Comparison of ENCODE assay signal across 7 mouse cellular contexts in genomic region chr5:137627991-137628390, GRCm38 (mm10). TPM values are rescaled to one million over a fixed set of nuclear protein-coding genes. Genes with fewer than 3 reads are reported as not detected.
DNase-seq lines count a peak whose midpoint lies in the region; ATAC-seq and TF ChIP-seq lines count a peak whose summit lies in the region.

No protein-coding gene starts in this region.

- H3K4me3 ChIP-seq in CH12.LX (replicated peaks in 1 of 3; ENCODE audit: low read depth in 2 of 3, low read length in 2 of 3, poor library complexity in 1 of 3): peak overlapping the region; percentile 58 to 81 (median 66)
- H3K4me3 ChIP-seq in forebrain, embryonic 14.5 days (ENCODE audit: low read depth, low read length): peak overlapping the region; percentile 48
- H3K4me3 ChIP-seq in midbrain, embryonic 15.5 days: peak overlapping the region; percentile 100

- H3K4me1 ChIP-seq in CH12.LX (ENCODE audit: control insufficient read depth in 1 of 2, insufficient read depth in 2 of 2): peaks cover 14 to 35% of the 10 kb centered on the region in 2 experiments
- peaks cover 21% of the 10 kb centered on the region for H3K4me1 ChIP-seq in forebrain, embryonic 14.5 days (ENCODE audit: control insufficient read depth, insufficient read depth, low read length)
- H3K4me1 ChIP-seq in midbrain, embryonic 15.5 days: peaks cover 43% of the 10 kb centered on the region

- peaks cover 14% of the 10 kb centered on the region for H3K79me2 ChIP-seq in CH12.LX (replicated peaks; ENCODE audit: control insufficient read depth, extremely low read depth, insufficient read depth, poor library complexity, severe bottlenecking)

- no peaks in the 10 kb centered on the region for H3K27me3 ChIP-seq in CH12.LX (replicated peaks)
- H3K27me3 ChIP-seq in forebrain, embryonic 14.5 days (replicated peaks; ENCODE audit: control insufficient read depth, insufficient read depth, low read length): no peaks in the 10 kb centered on the region
- no peaks in the 10 kb centered on the region for H3K27me3 ChIP-seq in midbrain, embryonic 15.5 days (replicated peaks)

- dilution Hi-C loops in CH12.LX (cut with MboI; ENCODE audit: extremely low pct_ligation_motif_present, extremely low pct_unique_long_range_greater_than_20kb, low sequenced_read_pairs): no loop called here

- peak overlapping the region; percentile 91 for H3K4me2 ChIP-seq in CH12.LX (ENCODE audit: insufficient read depth, low read depth, poor library complexity, severe bottlenecking)
- H3K4me2 ChIP-seq in forebrain, embryonic 14.5 days (ENCODE audit: low read length): peak overlapping the region; percentile 65
- H3K4me2 ChIP-seq in midbrain, embryonic 15.5 days: peak overlapping the region; percentile 77

- no peak for TF ChIP-seq POLR2A in CH12.LX (IDR thresholded peaks at IDR 0.05; ENCODE audit: low read depth, low read length)

- 3% methylated on average over 9 of the region's 9 CpGs for WGBS in forebrain, embryonic 14.5 days
- 1% methylated on average over 9 of the region's 9 CpGs for WGBS in midbrain, embryonic 15.5 days

- in situ Hi-C loops in CH12.LX (cut with MboI; ENCODE audit: low pct_ligation_motif_present, low pct_unique_long_range_greater_than_20kb, low sequenced_read_pairs): no loop called here

- H3K9ac ChIP-seq in CH12.LX (ENCODE audit: insufficient read depth, low read depth): peak overlapping the region; percentile 84
- H3K9ac ChIP-seq in forebrain, embryonic 14.5 days (ENCODE audit: low read length): peak overlapping the region; percentile 67
- peak overlapping the region; percentile 66 for H3K9ac ChIP-seq in midbrain, embryonic 15.5 days

- TF ChIP-seq CTCF in CH12.LX (conservative IDR thresholded peaks at IDR 0.05 in 1 of 2, IDR thresholded peaks at IDR 0.05 in 1 of 2; ENCODE audit: low read depth in 2 of 2, low read length in 2 of 2): peak in 1 of 2 experiments; percentile 41; a peak in 2 of 4 replicates

- DNase-seq in 3T3-L1 (ENCODE audit: low read depth, low spot score) (peak; percentile 75), CH12.LX (ENCODE audit: extremely low read depth) (peak; percentile 33)
- DNase-seq in forebrain, embryonic 14.5 days (ENCODE audit: low spot score): no peak
- peak; percentile 52 for DNase-seq in kidney, postnatal 10 days
- DNase-seq in embryo, embryonic 11 days: no peak
- DNase-seq in left cerebral cortex, adult 18-20 months (ENCODE audit: low spot score in 2 of 2): no peak

- H3K27ac ChIP-seq in CH12.LX (ENCODE audit: insufficient read depth, low read depth): peak overlapping the region; percentile 85
- peak overlapping the region; percentile 72; the same call in 1 of the 2 replicates for H3K27ac ChIP-seq in forebrain, embryonic 14.5 days (ENCODE audit: low read depth, low read length)
- H3K27ac ChIP-seq in midbrain, embryonic 15.5 days: peak overlapping the region; percentile 91

- no peak for TF ChIP-seq EP300 in CH12.LX (IDR thresholded peaks at IDR 0.05; ENCODE audit: low read length)

- peaks cover 0 to 7% of the 10 kb centered on the region in 2 experiments for H3K36me3 ChIP-seq in CH12.LX (replicated peaks in 1 of 2; ENCODE audit: control insufficient read depth in 1 of 2, insufficient read depth in 1 of 2, low read length in 1 of 2)
- H3K36me3 ChIP-seq in forebrain, embryonic 14.5 days (ENCODE audit: control insufficient read depth, insufficient read depth, low read length): peaks cover 5% of the 10 kb centered on the region; the same call in 1 of the 2 replicates
- no peaks in the 10 kb centered on the region for H3K36me3 ChIP-seq in midbrain, embryonic 15.5 days (replicated peaks)

- peaks cover 1% of the 10 kb centered on the region for H3K9me3 ChIP-seq in CH12.LX (replicated peaks; ENCODE audit: low read length)
- H3K9me3 ChIP-seq in forebrain, embryonic 14.5 days (replicated peaks; ENCODE audit: control insufficient read depth, low read length): no peaks in the 10 kb centered on the region
- no peaks in the 10 kb centered on the region for H3K9me3 ChIP-seq in midbrain, embryonic 15.5 days

- no peak for TF ChIP-seq RAD21 in CH12.LX (IDR thresholded peaks at IDR 0.05; ENCODE audit: low read depth, low read length)

- ATAC-seq in forebrain, embryonic 14.5 days: no peak
- ATAC-seq in midbrain, embryonic 15.5 days (replicated peaks): no peak

TF ChIP-seq in CH12.LX, 34 proteins besides CTCF, POLR2A, EP300 and RAD21:
- TF ChIP-seq MAZ (IDR thresholded peaks at IDR 0.05; ENCODE audit: low read depth, low read length) (no peak), RCOR1 (conservative IDR thresholded peaks at IDR 0.05; ENCODE audit: low read depth, low read length) (no peak), SMC3 (IDR thresholded peaks at IDR 0.05; ENCODE audit: low read depth, low read length) (peak; percentile 27; the same call in 1 of the 2 replicates), SIN3A (IDR thresholded peaks at IDR 0.05; ENCODE audit: low read length) (no peak), IRF4 (IDR thresholded peaks at IDR 0.05; ENCODE audit: low read depth, low read length) (no peak), MEF2A (IDR thresholded peaks at IDR 0.05; ENCODE audit: borderline replicate concordance, low read depth, low read length) (no peak), MAX (IDR thresholded peaks at IDR 0.05; ENCODE audit: low read length) (0 out of 2 replicates have a peak, but pooled peaks have one; percentile 3)

RNA-seq across cellular contexts. Expression of gene Fbxo24, which starts 0.8 kb away (rescaled TPM):
- total RNA-seq in CH12.LX (2012; rRNA removed): 0.13 TPM in 2 replicates
- not detected in 2 replicates for total RNA-seq in CH12.LX (2014; rRNA removed)
- 0.24 and 0.26 TPM in 2 replicates for polyA plus RNA-seq in CH12.LX (2012; ENCODE audit: insufficient read length, low read depth)
- polyA plus RNA-seq in forebrain, embryonic 14.5 days (2014; fragmentation: Nextera tagmentation; extraction: Ambion mirVana): 0.10 TPM in 1 of 2 replicates, not detected in the other
- polyA plus RNA-seq in midbrain, embryonic 15.5 days (2015; fragmentation: Nextera tagmentation; extraction: Ambion mirVana): 0.13 and 0.17 TPM in 2 replicates
- total RNA-seq in left cerebral cortex, adult 18-20 months (2021): under 1 TPM; 0.21 to 0.45 TPM

RNA-seq across cellular contexts. Expression of gene Lrch4, which starts 0.9 kb away (rescaled TPM):
- 20.0 and 25.6 TPM in 2 replicates for total RNA-seq in CH12.LX (2012; rRNA removed)
- 9.0 and 9.9 TPM in 2 replicates for total RNA-seq in CH12.LX (2014; rRNA removed)
- 47.9 and 62.1 TPM in 2 replicates for polyA plus RNA-seq in CH12.LX (2012; ENCODE audit: insufficient read length, low read depth)
- 12.3 and 12.4 TPM in 2 replicates for polyA plus RNA-seq in forebrain, embryonic 14.5 days (2014; fragmentation: Nextera tagmentation; extraction: Ambion mirVana)
- 18.8 and 19.1 TPM in 2 replicates for polyA plus RNA-seq in midbrain, embryonic 15.5 days (2015; fragmentation: Nextera tagmentation; extraction: Ambion mirVana)
- total RNA-seq in left cerebral cortex, adult 18-20 months (2021): 10 to 100 TPM; 13.8 to 14.3 TPM

RNA-seq across cellular contexts. Expression of gene Gm20605, which starts 1.0 kb away (rescaled TPM):
- total RNA-seq in CH12.LX (2012; rRNA removed): 1.1 and 1.5 TPM in 2 replicates
- 0.50 and 1.1 TPM in 2 replicates for total RNA-seq in CH12.LX (2014; rRNA removed)
- polyA plus RNA-seq in CH12.LX (2012; ENCODE audit: insufficient read length, low read depth): 7.4 and 9.0 TPM in 2 replicates
- polyA plus RNA-seq in forebrain, embryonic 14.5 days (2014; fragmentation: Nextera tagmentation; extraction: Ambion mirVana): 4.6 and 6.6 TPM in 2 replicates
- polyA plus RNA-seq in midbrain, embryonic 15.5 days (2015; fragmentation: Nextera tagmentation; extraction: Ambion mirVana): 11.3 and 11.8 TPM in 2 replicates
- total RNA-seq in left cerebral cortex, adult 18-20 months (2021): 10 to 100 TPM in 1 of 2 experiments, 1 to 10 TPM in 1; 9.7 to 10.1 TPM

RNA-seq across cellular contexts. Expression of gene Sap25, which starts 13.1 kb away (rescaled TPM):
- total RNA-seq in CH12.LX (2012; rRNA removed) (2.2 and 2.4 TPM in 2 replicates), CH12.LX (2014; rRNA removed) (0.72 and 2.1 TPM in 2 replicates)
- 12.1 and 16.6 TPM in 2 replicates for polyA plus RNA-seq in CH12.LX (2012; ENCODE audit: insufficient read length, low read depth)
- polyA plus RNA-seq in forebrain, embryonic 14.5 days (2014; fragmentation: Nextera tagmentation; extraction: Ambion mirVana): 1.5 and 4.6 TPM in 2 replicates
- 4.8 and 6.8 TPM in 2 replicates for polyA plus RNA-seq in midbrain, embryonic 15.5 days (2015; fragmentation: Nextera tagmentation; extraction: Ambion mirVana)
- 10 to 100 TPM in 1 of 2 experiments, 1 to 10 TPM in 1; 6.9 to 10.6 TPM for total RNA-seq in left cerebral cortex, adult 18-20 months (2021)

RNA-seq across cellular contexts. Expression of gene Pcolce, which starts 14.4 kb away (rescaled TPM):
- total RNA-seq in CH12.LX (2012; rRNA removed) (0.30 and 0.46 TPM in 2 replicates), CH12.LX (2014; rRNA removed) (not detected in 2 replicates)
- 0.76 and 0.97 TPM in 2 replicates for polyA plus RNA-seq in CH12.LX (2012; ENCODE audit: insufficient read length, low read depth)
- polyA plus RNA-seq in forebrain, embryonic 14.5 days (2014; fragmentation: Nextera tagmentation; extraction: Ambion mirVana): 10.5 and 12.3 TPM in 2 replicates
- 15.1 and 16.7 TPM in 2 replicates for polyA plus RNA-seq in midbrain, embryonic 15.5 days (2015; fragmentation: Nextera tagmentation; extraction: Ambion mirVana)
- 10 to 100 TPM; 12.6 to 15.2 TPM for total RNA-seq in left cerebral cortex, adult 18-20 months (2021)

Comparison
In these comparisons a context has a peak if more than half of its experiments do, and no peak if none do; other contexts are left out.
1. DNase-seq: peak in 3T3-L1 (single experiment), CH12.LX (single experiment) and kidney, postnatal 10 days (single experiment); none in forebrain, embryonic 14.5 days (single experiment), embryo, embryonic 11 days (single experiment) and left cerebral cortex, adult 18-20 months (0 of 2).
2. H3K4me3 ChIP-seq: peak in every context shown above with its lines; median percentile 100 in midbrain, embryonic 15.5 days; 66 in CH12.LX; 48 in forebrain, embryonic 14.5 days.
3. Peak in every context shown above with its lines, with median percentiles within 50 percentile points of each other: H3K27ac ChIP-seq, H3K4me2 ChIP-seq and H3K9ac ChIP-seq.